Mouse (Mus musculus) intestine, embryonic 16.5 days (tissue): ENCODE data around the gene Cep128. TPM values are rescaled to one million over a fixed set of nuclear protein-coding genes. Genes with fewer than 3 reads are reported as not detected.
A peak's percentile ranks its signal among the peaks of the same experiment; 100 is the strongest.

ENCODE experiments used
- ATAC-seq: fragments of 200-750 bp; cut with Nextera tagmentation; 2 replicates; pipeline ENCODE4 v1.8.0; 2017; ENCODE audit warnings: moderate TSS enrichment, moderate library complexity
- H3K27ac ChIP-seq: fragments of 300-500 bp; sonication (generic); 2 replicates; pipeline ENCODE4 v1.5.1; 2014; ENCODE audit warnings: mild to moderate bottlenecking, low read length
- H3K27me3 ChIP-seq: fragments of 300-500 bp; sonication (generic); replicated peaks from 2 replicates; pipeline ENCODE4 v1.6.1; 2014; ENCODE audit warnings: low read length, control low read depth, mixed read lengths; ENCODE audit not compliant: control insufficient read depth, insufficient read depth
- H3K36me3 ChIP-seq: fragments of 300-500 bp; sonication (generic); 2 replicates; pipeline ENCODE4 v1.6.1; 2014; ENCODE audit warnings: low read length, control low read depth; ENCODE audit not compliant: control insufficient read depth, insufficient read depth
- H3K4me1 ChIP-seq: fragments of 300-500 bp; sonication (generic); 2 replicates; pipeline ENCODE4 v1.6.1; 2014; ENCODE audit warnings: low read length, control low read depth, mixed read lengths; ENCODE audit not compliant: control insufficient read depth, insufficient read depth
- H3K4me2 ChIP-seq: fragments of 300-500 bp; sonication (generic); 2 replicates; pipeline ENCODE4 v1.6.1; 2014; ENCODE audit warnings: low read depth, low read length, control low read depth
- H3K4me3 ChIP-seq: fragments of 300-500 bp; sonication (generic); 2 replicates; pipeline ENCODE4 v1.5.1; 2014; ENCODE audit warnings: mild to moderate bottlenecking, low read length
- H3K9ac ChIP-seq: fragments of 300-500 bp; sonication (generic); 2 replicates; pipeline ENCODE4 v1.6.1; 2014; ENCODE audit warnings: low read depth, low read length
- H3K9me3 ChIP-seq: fragments of 300-500 bp; sonication (generic); 2 replicates; pipeline ENCODE4 v1.6.1; 2016; ENCODE audit warnings: low read length, control low read depth; ENCODE audit not compliant: control insufficient read depth
- WGBS: fragments of 180-500 bp; shearing (Covaris S2); extraction: QIAGEN DNeasy Blood & Tissue Kit; methylation state at CpG from one replicate; pipeline ENCODE4 v1.1.7; 2014; 5-methylcytosine and 5-hydroxymethylcytosine counted together
- polyA plus RNA-seq: library from polyadenylated mRNA; unstranded; fragments of >200 nt; fragmentation: Nextera tagmentation; extraction: Ambion mirVana; gene quantifications from 2 replicates; pipeline ENCODE4 v1.2.1, GENCODE M21; 2015

Gene Cep128
- polyA plus RNA-seq, 1 experiment from 2014 or later = 6.3 TPM

GRCm38 (mm10) chr12:91205550-91205949 lies 178.7 kb downstream of the Cep128 start:
- H3K27ac ChIP-seq = no peak overlapping the region
- H3K9me3 ChIP-seq = no peaks in the 10 kb centered on the region
- no peak overlapping the region for H3K4me3 ChIP-seq
- no peak overlapping the region for H3K9ac ChIP-seq
- H3K4me1 ChIP-seq = no peaks in the 10 kb centered on the region
- no peak overlapping the region for H3K4me2 ChIP-seq
- peak; percentile 64; the same call in 1 of the 2 replicates for ATAC-seq
- WGBS = 60% methylated on average over 3 of the region's 3 CpGs
- H3K36me3 ChIP-seq = no peaks in the 10 kb centered on the region
- H3K27me3 ChIP-seq = no peaks in the 10 kb centered on the region

GRCm38 (mm10) chr12:91204330-91204729 lies 179.9 kb downstream of the Cep128 start:
- no peaks in the 10 kb centered on the region for H3K9me3 ChIP-seq
- H3K36me3 ChIP-seq = no peaks in the 10 kb centered on the region
- H3K4me2 ChIP-seq = no peak overlapping the region
- H3K27me3 ChIP-seq = no peaks in the 10 kb centered on the region
- ATAC-seq = no peak
- no peak overlapping the region for H3K4me3 ChIP-seq
- H3K9ac ChIP-seq = no peak overlapping the region
- 74% methylated on average over 3 of the region's 3 CpGs for WGBS
- H3K4me1 ChIP-seq = no peaks in the 10 kb centered on the region
- H3K27ac ChIP-seq = no peak overlapping the region

- Histone ChIP-seq H3K27ac (no peak overlapping the region), H3K9me3 (no peaks in the 10 kb centered on the region), H3K36me3 (no peaks in the 10 kb centered on the region), H3K4me2 (no peak overlapping the region), H3K4me3 (no peak overlapping the region), H3K4me1 (no peaks in the 10 kb centered on the region), H3K27me3 (no peaks in the 10 kb centered on the region), H3K9ac (no peak overlapping the region)
- WGBS = 69% methylated on average over 1 of the region's 1 CpGs
- no peak for ATAC-seq
These were observed 181.7 kb downstream of the Cep128 start for GRCm38 (mm10) chr12:91202496-91202895.

- Histone ChIP-seq H3K4me1 (no peaks in the 10 kb centered on the region), H3K27ac (no peak overlapping the region), H3K4me2 (no peak overlapping the region), H3K9ac (no peak overlapping the region), H3K9me3 (no peaks in the 10 kb centered on the region), H3K4me3 (no peak overlapping the region), H3K36me3 (no peaks in the 10 kb centered on the region), H3K27me3 (no peaks in the 10 kb centered on the region)
- WGBS = 71% methylated on average over 4 of the region's 4 CpGs
- ATAC-seq = no peak
These were observed 195.1 kb downstream of the Cep128 start for GRCm38 (mm10) chr12:91189111-91189510.

- peak; percentile 52; the same call in 1 of the 2 replicates for ATAC-seq
- 62% methylated on average over 5 of the region's 5 CpGs for WGBS
These were observed 198.6 kb downstream of the Cep128 start for GRCm38 (mm10) chr12:91185564-91185963.

GRCm38 (mm10) chr12:91184616-91185015 lies 199.6 kb downstream of the Cep128 start:
- Histone ChIP-seq H3K9me3 (no peaks in the 10 kb centered on the region), H3K4me1 (no peaks in the 10 kb centered on the region), H3K27ac (no peak overlapping the region), H3K4me2 (no peak overlapping the region), H3K9ac (no peak overlapping the region), H3K36me3 (no peaks in the 10 kb centered on the region), H3K27me3 (no peaks in the 10 kb centered on the region), H3K4me3 (no peak overlapping the region)
- WGBS = 89% methylated on average over 1 of the region's 1 CpGs
- ATAC-seq = peak; percentile 59

More at GRCm38 (mm10) chr12:91185564-91185963, 198.6 kb downstream of the Cep128 start:
- Histone ChIP-seq H3K9me3 (no peaks in the 10 kb centered on the region), H3K36me3 (no peaks in the 10 kb centered on the region), H3K4me2 (no peak overlapping the region), H3K4me3 (no peak overlapping the region), H3K27ac (no peak overlapping the region), H3K9ac (no peak overlapping the region), H3K4me1 (no peaks in the 10 kb centered on the region), H3K27me3 (no peaks in the 10 kb centered on the region)

GRCm38 (mm10) chr12:91183928-91184327 lies 200.3 kb downstream of the Cep128 start:
- Histone ChIP-seq H3K27ac (no peak overlapping the region), H3K9ac (no peak overlapping the region), H3K4me3 (no peak overlapping the region), H3K9me3 (no peaks in the 10 kb centered on the region), H3K4me1 (no peaks in the 10 kb centered on the region), H3K27me3 (no peaks in the 10 kb centered on the region), H3K4me2 (no peak overlapping the region), H3K36me3 (no peaks in the 10 kb centered on the region)
- ATAC-seq = no peak
- WGBS = 52% methylated on average over 2 of the region's 2 CpGs

GRCm38 (mm10) chr12:91183304-91183855 lies 200.8 kb downstream of the Cep128 start:
- Histone ChIP-seq H3K4me3 (no peak overlapping the region), H3K36me3 (no peaks in the 10 kb centered on the region), H3K4me1 (no peaks in the 10 kb centered on the region), H3K9me3 (no peaks in the 10 kb centered on the region), H3K27ac (no peak overlapping the region), H3K4me2 (no peak overlapping the region), H3K27me3 (no peaks in the 10 kb centered on the region), H3K9ac (no peak overlapping the region)
- no peak for ATAC-seq
- WGBS = 85% methylated on average over 4 of the region's 4 CpGs

- H3K36me3 ChIP-seq = no peaks in the 10 kb centered on the region
- H3K27me3 ChIP-seq = no peaks in the 10 kb centered on the region
- 0 out of 2 replicates have a peak, but pooled peaks cover 3% of the 10 kb centered on the region for H3K4me1 ChIP-seq
- no peak overlapping the region for H3K27ac ChIP-seq
- ATAC-seq = peak; percentile 93
- no peak overlapping the region for H3K9ac ChIP-seq
- no peak overlapping the region for H3K4me3 ChIP-seq
- H3K4me2 ChIP-seq = no peak overlapping the region
- WGBS = 47% methylated on average over 5 of the region's 5 CpGs
- no peaks in the 10 kb centered on the region for H3K9me3 ChIP-seq
These were observed 207.2 kb downstream of the Cep128 start for GRCm38 (mm10) chr12:91176808-91177526.
